Mouse (Mus musculus) heart, adult 18-20 months (tissue): ENCODE data around the gene Zfand2a. TPM values are rescaled to one million over a fixed set of nuclear protein-coding genes. Genes with fewer than 3 reads are reported as not detected.
A peak's percentile ranks its signal among the peaks of the same experiment; 100 is the strongest.

Source experiments
- DNase-seq, 2 experiments: peaks; one replicate each; pipeline ENCODE4 v3.0.0; 2021 to 2022; ENCODE audit warnings: mixed read lengths in 1 of 2
- total RNA-seq, 2 experiments: library from RNA; stranded (reverse); gene quantifications; 2 replicates each; pipeline ENCODE4 v1.2.3; 2021

The Zfand2a gene
- total RNA-seq, 2 experiments from 2014 or later, result 15.8 to 20.1 TPM

DNA sequence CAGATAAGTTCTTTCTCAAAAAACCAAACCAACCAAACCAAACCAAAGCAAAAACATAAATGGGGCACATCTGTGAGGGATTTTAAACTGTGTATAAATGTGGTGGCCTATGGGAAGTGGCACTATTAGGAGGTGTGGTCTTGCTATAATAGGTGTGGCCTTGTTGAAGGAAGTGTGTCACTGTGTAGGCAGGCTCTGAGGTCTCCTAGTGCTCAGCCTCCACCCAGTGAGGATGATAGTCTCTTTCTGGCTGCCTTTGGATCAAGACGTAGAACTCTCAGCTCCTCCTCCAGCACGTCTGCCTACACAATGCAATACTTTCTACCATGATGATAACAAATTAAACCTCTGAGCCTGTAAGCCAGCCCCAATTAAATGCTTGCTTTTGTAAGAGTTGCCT lies 18.0 kb downstream of the Zfand2a start:
- no peak for DNase-seq

DNA sequence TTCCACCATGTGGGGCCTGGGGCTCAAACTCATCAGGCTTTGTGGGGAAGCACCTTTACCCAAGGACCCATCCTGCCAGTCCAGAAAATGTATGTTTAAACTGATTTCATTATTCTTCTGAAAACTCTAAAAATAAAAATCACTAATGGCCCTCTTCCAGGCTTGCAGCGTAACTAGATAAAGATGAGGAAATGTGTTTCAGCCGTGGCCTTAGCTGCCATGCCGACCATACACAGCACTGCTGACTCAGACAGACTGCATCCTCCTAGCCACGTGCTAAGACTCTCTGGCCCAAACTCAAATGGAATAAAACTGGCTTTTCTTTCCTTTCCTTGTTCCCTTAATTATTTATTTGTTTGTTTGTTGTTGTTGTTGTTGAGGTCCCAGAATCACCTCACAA lies 19.5 kb downstream of the Zfand2a start:
- peak in 1 of 2 experiments; percentile 34 for DNase-seq

DNA sequence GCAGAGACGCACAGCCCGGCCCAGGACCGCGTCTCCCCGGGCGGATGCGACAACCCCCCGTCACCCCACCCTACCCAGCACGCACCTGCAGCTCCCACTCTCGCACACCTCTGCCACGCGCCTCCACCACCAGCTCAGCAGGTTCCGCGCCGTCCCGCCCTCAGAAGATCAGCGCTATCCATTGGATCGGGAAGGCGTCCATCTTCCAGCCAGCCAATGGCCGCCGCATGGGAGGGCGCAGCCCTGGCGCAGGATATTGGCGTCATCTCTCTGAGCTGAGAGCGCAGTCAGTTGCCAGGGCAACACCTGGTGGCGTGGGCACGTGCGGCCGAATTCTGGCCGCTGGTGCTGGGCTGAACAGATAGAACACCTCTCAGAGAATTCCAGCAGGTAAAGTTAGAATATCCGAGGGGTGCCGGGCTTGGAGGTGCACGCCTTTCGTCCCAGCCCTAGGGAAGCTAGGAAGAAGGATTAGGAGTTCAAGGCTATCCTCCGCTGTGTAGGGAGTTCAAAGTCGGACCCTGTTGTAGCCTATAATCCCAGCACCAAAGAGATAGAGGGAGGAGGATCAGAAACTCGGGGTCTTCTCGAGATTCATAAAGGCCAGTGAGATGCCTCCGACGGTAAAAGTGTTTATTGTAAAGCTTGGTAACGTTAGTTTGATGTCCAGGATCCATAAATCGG lies 23.8 kb downstream of the Zfand2a start, which contains the start of gene 3110082I17Rik:
Gene 3110082I17Rik, minus strand, starts transcription at position 144 of the 684 bp plus-strand sequence.
- DNase-seq, result peak; percentile 98 to 99

DNA sequence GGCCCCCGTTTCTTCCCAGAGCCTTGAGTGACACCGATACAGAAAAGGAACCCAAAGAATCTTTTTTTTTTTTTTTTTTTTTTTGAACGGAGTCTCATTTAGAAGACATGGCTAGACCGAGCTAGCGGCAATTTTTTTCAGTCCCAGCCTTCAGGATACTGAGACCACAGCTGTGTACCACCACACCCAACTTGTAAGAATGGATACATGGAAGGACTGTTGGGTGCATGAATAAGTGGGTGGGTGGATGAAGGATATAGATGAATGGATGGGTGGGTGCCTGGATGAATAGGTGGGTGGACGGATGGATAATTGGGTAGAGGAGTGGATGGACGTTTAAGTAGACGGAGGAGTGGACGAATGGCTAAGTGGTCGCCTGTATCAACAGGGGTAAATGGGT lies 24.4 kb downstream of the Zfand2a start:
- no peak for DNase-seq

DNA sequence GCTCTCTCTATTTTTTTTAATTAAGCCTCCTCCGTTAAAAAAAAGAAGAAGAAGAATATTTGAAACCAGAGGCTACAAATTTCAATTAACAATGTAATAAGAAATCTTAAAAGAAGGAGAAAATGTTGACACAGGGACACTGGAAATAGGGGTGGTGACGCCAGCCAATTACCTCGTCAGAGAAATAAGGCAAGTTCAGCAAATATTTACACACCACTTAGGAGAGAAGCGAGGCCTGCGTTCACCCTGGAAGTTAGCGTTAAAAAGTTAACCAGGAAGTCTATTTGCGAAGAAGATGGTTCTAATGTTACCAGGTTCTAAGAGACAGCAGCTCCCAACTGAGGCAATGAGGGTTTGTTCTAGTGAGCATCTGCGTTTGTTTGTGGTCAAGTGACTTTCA lies 27.1 kb downstream of the Zfand2a start:
- no peak for DNase-seq

DNA sequence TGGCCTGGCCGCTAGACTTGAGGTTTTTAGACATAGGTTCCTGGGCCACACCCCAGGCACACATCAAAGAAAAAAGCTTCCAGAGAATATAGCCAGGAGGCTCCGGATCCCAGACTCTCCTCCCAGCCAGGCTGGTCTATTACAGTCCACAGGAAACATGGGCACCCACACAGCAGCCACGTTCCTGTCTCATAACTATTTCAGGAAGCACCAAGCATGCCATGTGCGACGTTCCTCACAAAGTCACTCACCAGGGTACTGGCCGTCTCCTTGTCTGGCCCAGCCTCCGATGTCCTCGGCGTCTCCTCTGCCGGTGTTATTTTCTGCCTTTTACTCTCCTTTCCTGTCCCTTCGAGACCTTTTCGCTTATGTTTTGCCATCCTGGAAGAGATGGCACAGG lies 29.2 kb downstream of the Zfand2a start:
- no peak for DNase-seq

DNA sequence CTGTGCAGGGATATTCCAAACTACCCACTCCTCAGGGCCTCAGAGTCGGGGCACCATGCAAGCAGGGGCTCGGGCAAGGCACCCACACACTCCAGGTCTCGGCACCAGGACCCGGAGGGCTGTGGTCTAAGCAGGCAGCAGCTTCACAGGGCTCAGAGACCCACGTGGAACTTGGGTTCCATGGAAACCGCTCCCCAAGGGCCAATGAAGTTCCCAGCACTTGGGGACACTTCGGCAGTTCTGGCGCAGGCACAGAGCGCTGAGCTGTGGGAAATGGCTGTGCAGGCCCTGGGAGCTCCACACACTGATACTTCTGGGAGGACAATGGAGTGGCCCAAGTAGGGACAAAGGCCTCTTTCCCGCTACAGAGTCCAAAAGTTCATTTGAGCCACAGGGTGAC lies 31.3 kb downstream of the Zfand2a start:
- peak in 1 of 2 experiments; percentile 44 for DNase-seq

DNA sequence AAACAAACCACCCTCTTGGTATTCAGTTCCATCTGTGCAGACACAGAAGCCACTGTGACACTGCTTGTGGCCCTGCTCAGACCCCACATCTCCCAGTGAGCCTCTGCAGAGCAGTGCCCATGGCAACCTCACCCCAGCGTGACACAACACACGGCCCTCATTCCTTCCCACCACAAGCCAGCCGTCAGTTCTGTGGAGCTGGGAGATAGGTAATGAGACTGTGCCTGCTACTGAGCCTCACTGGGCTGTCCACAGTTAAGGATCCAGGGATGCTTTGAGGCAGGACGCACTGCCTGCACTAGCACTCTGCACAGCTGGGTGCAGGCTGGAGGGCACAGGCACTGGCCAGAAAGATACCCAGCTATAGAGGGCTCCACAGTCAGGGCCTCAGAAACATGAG lies 34.4 kb downstream of the Zfand2a start:
- no peak for DNase-seq

DNA sequence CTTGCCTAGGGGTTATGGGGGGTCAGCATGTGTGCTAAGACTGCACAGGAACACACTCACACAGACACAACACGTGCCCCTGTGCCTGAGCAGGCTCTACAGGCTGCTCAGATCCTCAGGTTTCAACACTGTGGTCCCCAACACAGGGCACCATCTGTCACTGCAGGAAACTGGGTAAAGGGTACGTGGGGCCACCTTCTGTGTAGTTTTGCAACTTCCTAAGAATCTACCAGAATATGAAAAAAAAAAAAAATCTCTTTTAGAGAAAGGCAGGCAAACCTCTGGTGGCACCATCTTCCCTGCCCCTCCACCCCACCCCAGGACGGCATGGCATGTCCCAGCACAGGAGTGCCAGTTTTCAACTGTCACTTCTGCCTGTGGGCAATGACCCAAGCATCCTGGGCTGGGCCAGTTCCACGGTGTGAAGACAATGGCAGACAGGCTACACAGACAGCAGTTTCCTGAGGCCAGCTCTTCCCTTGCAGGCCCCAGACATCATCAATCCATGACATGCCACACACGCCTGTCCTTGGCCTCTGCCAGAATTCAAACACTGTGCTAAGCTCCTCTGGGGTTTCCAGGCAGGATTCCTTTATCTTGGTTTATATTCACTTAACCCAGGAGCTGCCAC lies 35.1 kb downstream of the Zfand2a start:
- peak; percentile 36 to 39 for DNase-seq

DNA sequence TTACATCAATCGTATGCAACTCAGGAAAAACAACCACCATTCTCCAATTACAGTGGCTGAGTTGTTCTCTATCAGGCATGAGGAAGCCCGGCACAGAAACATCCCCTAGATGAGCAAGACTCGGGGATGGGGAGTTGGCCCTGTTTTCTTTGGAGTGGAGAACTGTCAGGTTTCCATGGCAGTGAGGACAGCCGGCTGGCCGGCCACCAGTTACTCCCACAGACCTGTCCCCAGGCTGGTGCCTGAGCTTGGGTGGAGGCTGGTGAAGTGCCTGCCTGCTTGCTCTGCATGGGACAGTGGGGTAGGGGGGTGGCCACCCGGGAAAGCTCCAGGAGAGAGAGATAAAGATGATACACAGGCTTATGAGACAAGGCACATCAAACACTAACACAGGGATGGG lies 36.3 kb downstream of the Zfand2a start:
- DNase-seq, result no peak

DNA sequence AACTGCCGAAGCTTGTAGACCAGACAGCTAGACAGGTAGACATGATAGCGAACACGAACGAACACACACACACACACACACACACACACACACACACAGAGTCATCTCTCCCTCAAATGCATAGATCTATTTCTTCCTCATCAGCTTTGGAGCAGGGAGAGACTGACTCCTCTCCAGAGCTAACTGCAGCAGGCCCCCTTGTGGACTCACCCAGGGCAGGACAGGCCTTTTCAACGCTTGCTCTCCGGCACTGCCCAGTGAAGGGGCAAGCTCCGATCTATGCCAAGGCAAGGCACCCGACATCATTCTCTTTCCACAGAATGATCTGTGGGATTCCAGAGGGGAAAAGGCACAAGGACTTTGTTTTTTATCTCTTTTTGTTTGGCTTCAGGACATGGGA lies 39.1 kb downstream of the Zfand2a start:
- no peak for DNase-seq

DNA sequence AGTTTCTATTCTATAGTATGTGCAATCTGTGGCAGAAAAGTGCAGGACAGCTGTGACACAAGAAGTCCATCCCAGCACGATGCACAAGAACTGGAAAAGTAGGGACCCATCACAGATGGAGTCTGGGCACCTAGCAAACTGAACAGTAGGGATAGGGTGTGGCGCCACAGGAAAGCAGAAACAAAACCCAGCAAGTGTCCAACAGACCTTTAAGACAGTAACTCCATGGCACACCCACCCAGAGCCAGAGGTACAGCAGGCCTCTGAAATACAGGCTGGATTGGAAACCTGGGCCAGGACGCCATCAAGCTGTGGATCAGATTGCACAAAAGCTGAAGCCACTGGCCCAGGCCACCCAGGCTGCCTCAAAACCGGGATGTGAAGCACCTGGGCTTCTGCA lies 41.4 kb downstream of the Zfand2a start:
- no peak for DNase-seq

DNA sequence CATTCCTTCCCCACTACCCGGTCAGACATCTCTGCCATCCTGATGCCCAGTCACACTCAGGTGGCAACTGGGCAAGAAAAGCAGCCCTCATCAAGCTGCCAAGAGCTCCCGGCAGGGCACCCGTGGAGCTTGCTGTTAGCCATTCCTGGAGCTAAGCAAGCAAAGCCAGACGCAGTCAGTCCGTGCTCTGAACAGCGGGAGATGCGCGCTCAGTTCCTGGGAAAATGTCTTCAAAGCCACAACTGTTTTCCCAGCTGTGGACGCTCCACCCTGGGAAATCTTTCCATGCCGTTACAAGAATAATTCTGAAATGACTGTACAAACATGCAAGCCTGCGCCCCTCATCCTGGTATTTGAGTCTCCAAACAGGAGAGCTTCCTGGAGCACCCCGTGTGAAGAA lies 41.9 kb downstream of the Zfand2a start:
- no peak for DNase-seq

DNA sequence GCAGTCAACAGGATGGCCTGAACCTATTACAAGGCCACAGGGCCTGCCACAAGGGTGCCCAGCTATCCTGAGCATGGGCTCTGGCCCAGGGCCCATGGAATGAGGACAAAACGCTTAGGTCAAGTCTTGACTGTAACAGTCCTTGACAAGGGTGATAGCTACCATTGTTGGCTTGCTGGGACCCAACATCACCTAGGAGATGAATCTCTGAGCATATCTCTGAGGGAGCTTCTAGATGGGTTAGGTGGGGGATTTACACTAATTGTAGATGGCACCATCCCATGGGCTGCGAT lies 42.7 kb downstream of the Zfand2a start:
- no peak for DNase-seq

DNA sequence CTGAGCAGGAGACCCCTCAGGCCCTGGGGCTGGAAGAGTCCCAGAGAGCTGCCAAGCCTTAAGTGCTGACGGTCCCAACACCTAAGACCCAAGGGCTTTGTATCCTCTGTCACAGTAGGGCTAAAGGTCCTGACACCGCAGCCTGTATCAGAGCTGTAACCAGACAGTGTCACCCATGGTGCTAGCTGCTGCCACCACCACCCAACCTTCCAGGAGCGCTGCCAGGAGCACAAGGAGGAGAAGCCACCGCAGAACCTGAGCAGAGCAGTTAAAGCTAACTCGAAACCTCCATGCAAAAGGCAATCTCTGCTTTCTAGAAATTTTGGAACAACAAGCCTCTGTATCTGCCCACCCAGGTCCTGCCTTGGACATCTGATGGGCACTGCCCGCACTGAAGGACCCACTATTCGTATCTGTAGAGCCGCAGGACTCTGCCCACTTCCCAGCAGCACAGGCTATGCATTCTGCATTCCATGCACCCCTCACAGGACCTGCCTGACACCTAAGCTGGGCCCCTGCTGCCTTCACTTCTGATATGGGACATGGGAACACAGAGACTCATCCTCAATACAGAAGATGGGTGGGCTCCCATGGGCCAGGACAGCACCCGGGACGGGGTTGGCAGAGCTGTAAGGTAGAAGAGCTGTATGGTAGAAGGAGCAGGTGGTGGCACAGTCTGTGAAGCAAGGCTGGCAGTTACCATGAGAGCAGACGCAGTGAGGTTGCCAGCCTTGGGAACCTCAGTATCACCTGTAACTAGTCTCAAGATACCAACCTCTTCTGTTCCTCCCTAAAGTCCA lies 43.2 kb downstream of the Zfand2a start:
- DNase-seq, result no peak

DNA sequence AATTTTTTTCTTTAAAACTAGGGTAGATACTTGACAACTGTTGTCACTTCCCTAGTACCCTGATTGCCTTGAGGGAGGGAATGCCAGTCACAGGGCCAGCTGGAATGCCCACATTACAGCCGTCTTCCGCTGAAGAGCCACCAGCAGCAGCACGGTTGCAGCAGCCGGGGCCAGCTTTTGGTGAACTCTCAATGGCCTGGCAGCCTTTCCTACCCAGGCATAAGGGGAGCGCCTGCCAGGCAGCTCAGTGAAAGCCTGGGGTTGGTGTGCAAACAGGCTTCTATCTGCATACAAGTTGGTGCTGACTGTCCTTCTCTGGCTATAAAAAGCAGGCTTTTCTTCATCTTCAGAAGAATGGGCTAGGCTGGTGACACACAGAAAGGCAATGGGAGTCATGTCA lies 43.9 kb downstream of the Zfand2a start:
- peak; percentile 43 to 64 for DNase-seq

DNA sequence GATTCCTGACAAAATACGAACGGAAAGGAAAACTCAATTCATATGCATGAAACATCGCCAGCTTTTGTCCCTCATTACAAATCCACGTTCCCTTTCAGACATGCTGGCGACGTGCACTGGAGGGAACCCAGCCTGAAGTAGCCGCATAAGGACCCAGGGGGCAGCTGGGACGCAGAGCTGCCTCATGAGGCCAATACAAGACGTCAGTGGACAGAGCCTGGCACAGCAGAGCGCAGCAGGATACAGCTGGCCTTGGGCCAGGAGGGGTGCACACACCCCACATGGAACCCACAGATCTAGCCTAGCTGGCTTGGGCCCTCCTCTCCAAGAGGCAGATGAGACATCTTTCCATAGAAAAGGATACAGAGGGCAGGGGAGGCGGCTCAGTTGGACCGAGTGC lies 45.9 kb downstream of the Zfand2a start:
- DNase-seq, result no peak

DNA sequence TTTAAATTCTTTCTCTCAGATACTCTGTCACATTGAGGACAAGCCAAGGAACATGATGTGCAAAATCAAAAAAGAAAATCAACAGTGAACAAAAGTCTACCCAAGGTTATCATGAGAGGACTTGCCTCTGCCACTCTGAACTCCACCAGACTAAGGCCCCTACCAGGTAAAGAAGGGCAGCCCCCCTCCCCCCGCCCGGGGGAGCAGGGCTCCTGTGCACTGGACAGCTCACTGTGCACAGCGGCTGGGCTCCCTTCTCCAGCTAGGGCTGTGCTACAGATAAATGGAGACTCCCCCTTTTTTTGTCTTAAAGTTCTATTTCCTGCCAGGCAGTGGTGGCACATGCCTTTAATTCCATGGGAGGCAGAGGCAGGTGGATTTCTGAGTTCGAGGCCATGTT lies 46.6 kb downstream of the Zfand2a start:
- DNase-seq, result no peak

DNA sequence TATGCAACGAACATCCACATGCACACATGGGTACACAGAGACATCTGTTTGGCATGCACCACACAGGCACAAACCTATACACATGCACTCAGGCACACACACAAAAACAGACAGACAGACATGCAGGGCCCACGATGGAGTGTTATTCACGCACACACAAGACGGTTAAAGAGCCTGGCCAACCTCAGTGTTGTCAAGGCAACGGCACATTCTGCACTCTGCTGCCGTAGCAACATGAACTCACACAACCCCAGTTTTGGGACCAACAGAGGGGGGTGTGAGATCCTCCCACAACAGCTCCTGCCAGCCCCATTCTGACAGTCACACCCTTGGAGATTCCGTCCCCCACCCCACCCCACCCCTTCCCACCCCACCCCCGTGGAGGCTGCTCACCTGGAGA lies 49.4 kb downstream of the Zfand2a start:
- DNase-seq, result no peak

DNA sequence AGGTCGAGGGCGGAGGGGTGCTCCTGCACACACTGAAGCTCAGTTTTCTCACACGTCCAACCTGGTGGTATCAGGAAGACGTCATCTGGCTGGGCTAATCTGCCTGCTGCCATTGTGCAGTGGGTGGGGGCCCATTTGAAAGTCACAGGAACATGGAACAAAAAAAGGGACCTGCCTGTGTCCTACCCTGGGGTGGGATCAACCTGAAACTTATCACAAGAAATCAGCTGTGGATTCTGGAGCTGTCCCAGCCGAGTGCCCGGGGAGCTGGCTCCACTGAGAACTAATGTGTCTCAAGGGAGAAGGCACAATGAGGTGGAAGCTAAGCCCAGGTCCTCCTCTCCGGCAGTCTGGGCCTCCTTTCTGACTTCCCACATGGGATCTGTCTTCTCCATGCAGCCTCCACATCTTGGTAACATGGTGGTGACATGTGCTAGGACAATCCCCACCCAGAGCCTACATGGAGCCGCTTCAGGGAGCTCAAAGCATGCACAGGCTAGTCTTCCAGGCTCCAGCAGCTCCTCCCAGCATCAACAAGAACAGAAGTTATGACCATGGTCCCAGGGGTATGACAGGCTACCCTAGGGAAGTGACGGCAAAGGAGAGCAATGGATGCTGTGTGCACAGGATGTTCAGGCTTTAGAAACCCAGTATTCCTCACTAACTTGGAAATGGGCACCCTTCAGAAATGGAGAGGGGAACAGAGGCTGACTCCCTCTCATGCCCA lies 50.3 kb downstream of the Zfand2a start:
- DNase-seq, result peak in 1 of 2 experiments; percentile 55

DNA sequence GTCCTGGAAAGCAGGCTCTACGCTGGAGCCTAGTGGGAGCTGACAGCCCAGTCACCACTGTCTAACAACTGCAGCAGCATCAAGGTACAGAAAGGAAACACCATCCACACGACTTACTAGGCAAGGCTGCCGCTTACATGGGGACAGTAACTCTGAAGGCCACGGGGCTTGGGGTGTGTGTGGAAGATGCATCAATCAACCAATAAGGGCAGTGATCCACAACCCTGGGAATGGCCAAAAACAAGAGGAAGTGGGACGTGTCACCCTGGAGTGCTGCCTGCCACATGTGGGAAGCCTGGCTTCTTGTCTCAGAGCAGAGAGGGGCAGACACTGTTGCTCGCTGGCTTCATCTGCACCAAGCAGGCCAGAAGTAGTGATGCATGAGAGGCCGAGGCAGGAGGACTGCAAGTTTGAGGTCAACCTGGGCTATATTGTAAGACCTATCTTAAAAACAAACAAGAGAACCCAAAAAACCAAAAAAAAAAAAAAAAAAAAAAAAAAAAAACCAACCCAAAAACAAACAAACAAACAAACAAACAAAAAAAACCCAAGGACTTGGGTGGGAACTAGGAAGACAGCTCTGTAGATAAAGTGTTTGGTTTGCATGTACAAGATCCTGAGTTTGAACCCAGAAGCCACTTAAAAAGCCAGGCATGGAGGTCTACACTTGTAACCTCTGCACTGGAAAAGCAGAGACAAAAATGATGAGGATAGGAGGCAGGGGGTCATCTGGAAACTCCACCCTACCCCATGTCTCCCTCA lies 51.4 kb downstream of the Zfand2a start:
- DNase-seq, result no peak

DNA sequence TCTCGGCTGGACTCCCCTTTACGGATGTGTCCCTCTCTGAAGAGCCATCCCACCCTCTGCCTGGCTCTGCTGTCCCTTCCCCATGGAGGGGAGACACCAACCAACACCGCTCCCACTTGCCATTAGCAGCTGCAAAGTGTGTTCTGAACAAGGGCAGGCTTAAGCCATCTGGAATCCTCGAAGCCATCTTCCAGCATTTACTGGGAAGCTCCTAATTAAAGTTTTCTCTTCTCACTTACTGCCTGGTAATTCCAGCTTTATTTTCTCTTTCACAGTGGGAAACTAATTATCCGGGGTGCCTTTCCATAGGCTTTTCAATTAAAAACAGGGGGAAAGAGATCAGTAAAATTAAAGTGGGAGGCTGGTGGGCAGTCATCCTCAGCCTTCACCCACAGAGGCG lies 52.0 kb downstream of the Zfand2a start:
- DNase-seq, result no peak
